Mouse (Mus musculus): Measurements from ENCODE around the gene Cyp3a11.
"Not testable (repeated sequence)": the region's sequence is repeated elsewhere in the genome, so short reads cannot be mapped to it uniquely, and the experiment has no call there.

The Cyp3a11 gene

DNA sequence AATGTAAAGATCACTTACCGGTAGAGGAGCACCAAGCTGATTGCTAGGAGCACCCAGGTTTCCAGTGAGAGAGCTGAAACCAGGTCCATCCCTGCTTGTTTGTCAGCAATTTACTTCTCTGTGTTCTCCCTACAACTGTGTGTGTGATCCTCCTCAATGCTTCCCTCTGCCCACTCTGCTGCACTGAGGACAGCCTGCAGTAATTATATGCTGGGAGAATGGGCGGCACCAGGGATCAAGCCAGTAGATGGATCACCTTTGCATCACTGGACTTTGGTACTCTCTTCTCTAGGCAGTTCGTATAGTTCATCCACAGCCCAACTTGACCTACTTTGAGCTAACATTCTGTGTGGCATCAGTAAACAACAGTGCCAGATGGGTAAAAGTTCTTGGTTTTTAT, at the start of gene Cyp3a11:
TSS of gene Cyp3a11 (minus strand) at position 277 of the 400 bp plus-strand sequence.
- no peak for DNase-seq (ENCODE audit: low spot score)

DNA sequence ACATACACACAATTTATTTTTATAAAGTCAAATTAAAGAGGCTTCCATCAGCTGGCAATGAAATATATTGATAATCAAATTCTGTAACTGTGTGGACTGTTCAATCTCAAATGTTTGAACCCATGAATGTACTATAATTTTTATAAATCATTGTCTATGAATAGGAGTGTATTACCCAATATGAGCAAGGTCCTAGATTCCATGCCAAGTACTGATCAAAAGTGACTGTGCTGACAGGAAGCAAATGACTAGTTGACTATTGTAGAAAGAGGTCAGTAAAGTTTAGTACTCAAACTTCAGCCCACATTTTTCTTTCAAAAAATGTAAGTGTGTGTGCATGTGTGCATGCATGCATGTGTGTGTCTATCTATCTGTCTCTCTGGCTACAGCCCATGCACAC, 33.1 kb upstream of the Cyp3a11 start:
- DNase-seq (ENCODE audit: low spot score), result no peak

DNA sequence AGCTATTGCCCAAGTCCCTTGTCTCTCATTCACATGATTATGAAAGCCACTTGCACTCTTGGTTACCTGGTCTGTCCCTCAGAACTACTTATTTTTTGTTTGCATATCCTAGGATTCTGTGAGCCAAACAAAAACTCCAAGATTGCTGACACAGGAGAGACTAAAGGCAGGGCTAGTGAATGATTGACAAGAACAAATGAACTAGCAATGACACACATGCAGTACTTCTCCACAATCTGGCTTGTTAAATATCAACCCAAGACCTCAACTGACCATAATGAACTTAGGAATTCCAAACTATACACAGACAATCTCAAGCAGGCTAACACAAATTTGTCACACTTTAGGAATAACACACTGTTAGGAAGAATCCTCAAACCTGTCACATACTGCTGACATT, 32.0 kb upstream of the Cyp3a11 start:
- DNase-seq (ENCODE audit: low spot score), result no peak

DNA sequence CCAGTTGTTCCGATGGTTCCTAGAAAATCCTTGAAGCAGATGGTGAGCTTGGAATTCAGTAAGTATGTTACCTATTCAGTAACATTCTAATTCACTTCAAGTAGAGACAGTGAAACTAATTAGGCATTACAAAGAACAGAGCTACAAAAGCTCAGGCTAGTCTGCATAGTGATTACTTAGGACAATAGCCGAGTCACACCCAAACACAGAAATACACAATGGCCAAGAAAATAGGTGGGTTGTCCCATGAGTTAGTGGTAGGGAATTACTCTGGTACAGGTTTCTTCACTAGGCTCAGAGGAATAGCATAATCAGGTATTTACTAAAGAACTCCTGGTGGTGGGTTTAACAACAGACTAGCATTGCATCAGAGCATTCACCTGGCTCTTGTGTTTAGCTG, 27.2 kb upstream of the Cyp3a11 start:
- not testable (repeated sequence) for DNase-seq (ENCODE audit: low spot score)

DNA sequence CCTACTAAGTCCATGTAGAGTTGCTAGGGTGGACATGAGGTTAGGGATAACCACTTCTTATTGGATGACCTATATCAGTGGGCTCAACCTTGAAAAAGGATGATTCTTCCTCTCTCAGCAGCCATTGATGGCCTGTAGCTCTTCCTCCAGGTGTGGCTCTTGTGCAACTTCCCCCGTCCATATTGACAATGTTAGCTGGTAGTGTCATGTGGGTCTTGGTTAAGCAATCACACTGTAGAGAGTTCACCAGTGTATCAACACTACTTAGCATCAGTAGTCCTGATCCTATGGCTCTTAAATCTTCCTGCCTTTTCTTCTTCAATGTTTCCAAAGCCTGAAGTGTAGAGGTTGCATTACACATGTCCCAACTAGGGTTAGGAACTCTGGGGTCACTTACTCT, 24.8 kb upstream of the Cyp3a11 start:
- no peak for DNase-seq (ENCODE audit: low spot score)

DNA sequence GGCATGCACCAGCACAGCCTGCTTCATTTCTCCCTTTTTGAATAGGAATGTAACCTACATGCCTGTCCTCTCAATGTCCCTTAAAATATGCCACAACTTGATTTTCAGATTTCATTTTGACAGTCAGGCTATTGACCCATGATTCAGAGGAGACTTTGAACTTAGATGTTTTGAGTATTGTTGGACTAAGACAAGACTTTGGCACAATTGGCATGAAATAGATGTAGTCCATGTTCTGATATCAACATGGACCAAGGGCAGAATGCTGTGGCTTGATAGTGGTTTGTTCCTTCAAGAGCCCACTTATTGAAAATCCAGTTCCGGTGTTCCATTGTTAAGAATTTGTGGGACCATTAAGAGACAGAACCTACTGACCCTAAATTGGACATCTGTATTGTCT, 23.6 kb upstream of the Cyp3a11 start:
- DNase-seq (ENCODE audit: low spot score), result no peak

DNA sequence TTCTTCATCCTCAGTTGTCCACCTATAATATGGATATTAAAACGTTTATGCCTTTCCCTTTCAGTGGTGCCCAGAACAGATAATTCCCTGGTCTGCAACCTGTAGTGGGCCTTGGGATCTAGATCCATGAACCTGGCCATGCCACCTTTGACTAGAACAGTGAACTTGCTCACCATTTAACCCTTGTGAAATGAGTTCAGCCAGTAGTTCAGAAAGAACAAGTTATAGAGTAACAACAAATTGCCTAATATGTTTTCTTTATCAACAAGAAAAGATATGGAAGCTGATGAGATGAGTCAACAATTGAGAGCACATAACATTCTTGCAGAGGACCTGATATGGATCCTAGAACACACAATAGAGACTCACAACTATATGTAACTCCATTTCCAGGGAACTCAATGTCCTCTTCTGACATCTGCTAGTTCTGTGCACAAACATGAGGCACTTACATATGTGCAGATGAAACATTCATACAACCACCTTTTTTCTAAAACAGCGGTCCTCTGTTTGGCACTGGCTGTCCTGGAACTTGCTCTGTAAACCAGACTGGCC, 20.7 kb upstream of the Cyp3a11 start:
- no peak for DNase-seq (ENCODE audit: low spot score)

DNA sequence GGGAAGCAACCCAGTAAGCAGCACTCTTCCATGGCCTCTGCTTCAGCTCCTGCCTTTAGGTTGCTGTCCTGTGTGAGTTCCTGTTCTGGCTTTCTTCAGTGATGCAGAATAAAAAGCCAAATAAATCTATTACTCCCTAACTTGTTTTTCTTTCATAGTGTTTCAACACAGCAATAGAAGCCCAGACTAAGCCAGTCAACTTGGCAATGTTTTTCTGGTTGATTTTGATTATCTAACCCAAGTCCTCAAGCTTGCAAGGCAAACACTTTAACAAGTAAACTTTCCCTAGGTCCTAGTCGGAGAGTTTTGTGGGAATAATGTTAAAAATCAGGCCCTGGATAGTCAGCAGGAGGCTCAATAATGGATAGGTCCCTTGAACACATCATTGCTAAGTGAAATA, 17.5 kb upstream of the Cyp3a11 start:
- no peak for DNase-seq (ENCODE audit: low spot score)

DNA sequence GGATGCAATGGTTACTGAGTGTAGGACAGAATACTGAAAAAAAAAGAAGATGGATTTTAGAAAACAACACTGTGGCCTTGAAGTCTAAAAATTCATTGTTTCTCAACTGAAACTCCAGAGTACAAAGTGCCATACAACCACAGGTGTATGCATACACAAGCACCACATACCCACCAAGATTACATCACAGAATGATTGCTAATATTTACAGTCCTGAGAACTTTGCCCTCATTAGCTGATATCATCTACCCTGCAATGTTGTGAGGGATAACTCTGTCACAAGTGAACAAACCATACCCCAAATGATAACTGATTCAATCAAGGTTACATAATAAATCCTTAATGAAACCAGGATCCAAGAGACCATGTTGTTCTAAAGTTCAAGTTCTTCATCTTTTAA, 1.4 kb upstream of the Cyp3a11 start:
- no peak for DNase-seq (ENCODE audit: low spot score)

DNA sequence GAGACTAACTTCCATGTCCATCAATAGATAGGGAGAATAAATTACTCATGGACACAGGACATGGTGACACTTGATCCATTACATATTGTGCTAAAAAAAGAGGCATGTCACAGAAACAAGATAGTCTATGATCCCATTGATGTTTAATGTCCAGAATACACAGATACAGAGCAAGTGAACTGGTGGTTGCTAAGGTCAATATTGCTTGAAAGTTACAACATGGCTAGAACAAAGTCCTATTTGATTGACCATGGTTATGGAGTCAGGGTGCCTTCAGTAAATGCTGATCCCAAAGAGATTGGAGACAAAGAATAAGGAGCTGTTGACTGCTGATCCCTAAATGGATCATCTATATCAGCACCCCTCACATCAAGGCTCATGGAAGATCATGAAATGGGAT, 12.3 kb downstream of the Cyp3a11 start:
- DNase-seq (ENCODE audit: low spot score), result not testable (repeated sequence)

DNA sequence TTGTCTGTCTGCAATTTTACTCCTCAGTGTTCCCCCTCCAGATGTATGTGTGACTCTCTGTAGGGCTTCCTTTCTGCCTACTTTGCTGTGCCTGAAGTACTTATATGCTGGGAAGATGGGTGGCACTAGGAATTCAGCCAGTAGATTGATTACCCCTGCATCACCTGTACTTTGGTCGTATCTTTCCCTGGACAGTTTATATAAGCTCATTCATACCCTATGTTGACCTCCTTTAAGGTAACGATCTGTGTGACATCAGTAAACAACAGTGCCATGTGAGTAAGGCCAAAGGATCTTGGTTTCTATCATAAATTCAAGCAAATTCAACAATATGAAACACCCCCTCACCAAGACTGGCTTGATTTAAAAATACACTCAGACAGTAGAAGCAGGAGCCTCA, 74.0 kb downstream of the Cyp3a11 start, which contains the start of gene Cyp3a44:
TSS of gene Cyp3a44 (minus strand) at position 79 of the 400 bp plus-strand sequence.
- DNase-seq (ENCODE audit: low spot score), result not testable (repeated sequence)

Measured in lung, postnatal 25 days (tissue).